Mouse (Mus musculus): ENCODE data around the gene Plce1. TPM values are rescaled to one million over a fixed set of nuclear protein-coding genes. Genes with fewer than 3 reads are reported as not detected.

Plce1 gene
- polyA plus RNA-seq, 1 experiment from 2014 or later, result 0.47 TPM

DNA sequence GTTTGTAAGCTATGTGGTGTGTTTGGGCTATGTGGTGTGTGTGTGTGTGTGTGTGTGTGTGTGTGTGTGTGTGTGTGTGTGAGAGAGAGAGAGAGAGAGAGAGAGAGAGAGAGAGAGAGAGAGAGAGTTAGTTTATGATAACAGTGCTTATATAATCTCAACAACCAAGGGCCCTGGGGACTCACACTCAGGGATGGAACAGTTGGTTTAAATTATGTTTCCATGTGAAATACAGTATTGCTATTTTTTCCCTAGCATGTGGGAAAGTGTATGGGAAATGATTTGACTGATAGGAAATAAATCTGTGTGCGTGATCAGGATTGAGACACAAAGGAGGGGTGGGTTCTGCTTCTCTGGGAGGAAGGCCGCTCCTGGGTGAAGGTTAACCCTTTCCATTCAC lies 212.4 kb downstream of the Plce1 start:
- no peak overlapping the region for H3K4me3 ChIP-seq (replicated peaks)
- WGBS (ENCODE audit: insufficient replicate concordance), result 41% methylated on average over 2 of the region's 2 CpGs

GRCm38 (mm10) chr19:38693769-38694168 lies 212.9 kb downstream of the Plce1 start:
- ATAC-seq (ENCODE audit: low read depth), result no peak
- DNase-seq, result no peak
- no peak overlapping the region for H3K27ac ChIP-seq
- H3K4me3 ChIP-seq (replicated peaks), result no peak overlapping the region
- no peaks in the 10 kb centered on the region for H3K36me3 ChIP-seq
- H3K27me3 ChIP-seq, result no peaks in the 10 kb centered on the region
- no peak overlapping the region for H3K9ac ChIP-seq
- H3K4me1 ChIP-seq (replicated peaks), result no peaks in the 10 kb centered on the region
- 57% methylated on average over 4 of the region's 4 CpGs for WGBS (ENCODE audit: insufficient replicate concordance)
- no peak overlapping the region for H3K4me2 ChIP-seq
- no peaks in the 10 kb centered on the region for H3K9me3 ChIP-seq (replicated peaks)

More for the DNA sequence above, 212.4 kb downstream of the Plce1 start:
- no peak overlapping the region for H3K27ac ChIP-seq
- DNase-seq (no peak), ATAC-seq (ENCODE audit: low read depth) (no peak)
- H3K36me3 ChIP-seq, result no peaks in the 10 kb centered on the region
- H3K27me3 ChIP-seq, result no peaks in the 10 kb centered on the region
- no peaks in the 10 kb centered on the region for H3K4me1 ChIP-seq (replicated peaks)
- no peak overlapping the region for H3K4me2 ChIP-seq
- H3K9ac ChIP-seq, result no peak overlapping the region
- no peaks in the 10 kb centered on the region for H3K9me3 ChIP-seq (replicated peaks)

GRCm38 (mm10) chr19:38701776-38702175 lies 220.9 kb downstream of the Plce1 start:
- no peaks in the 10 kb centered on the region for H3K4me1 ChIP-seq (replicated peaks)
- WGBS (ENCODE audit: insufficient replicate concordance), result 74% methylated on average over 8 of the region's 8 CpGs
- DNase-seq, result no peak
- H3K9ac ChIP-seq, result no peak overlapping the region
- H3K36me3 ChIP-seq, result no peaks in the 10 kb centered on the region
- H3K27ac ChIP-seq, result no peak overlapping the region
- H3K9me3 ChIP-seq (replicated peaks), result no peaks in the 10 kb centered on the region
- no peaks in the 10 kb centered on the region for H3K27me3 ChIP-seq
- no peak for ATAC-seq (ENCODE audit: low read depth)
- H3K4me2 ChIP-seq, result no peak overlapping the region
- H3K4me3 ChIP-seq (replicated peaks), result no peak overlapping the region

- 60% methylated on average over 3 of the region's 3 CpGs for WGBS (ENCODE audit: insufficient replicate concordance)
- ATAC-seq (ENCODE audit: low read depth) (no peak), DNase-seq (no peak)
- Histone ChIP-seq H3K27ac (no peak overlapping the region), H3K9ac (no peak overlapping the region), H3K36me3 (no peaks in the 10 kb centered on the region), H3K9me3 (replicated peaks) (no peaks in the 10 kb centered on the region), H3K4me3 (replicated peaks) (no peak overlapping the region), H3K27me3 (no peaks in the 10 kb centered on the region), H3K4me1 (replicated peaks) (no peaks in the 10 kb centered on the region), H3K4me2 (no peak overlapping the region)
Observed at GRCm38 (mm10) chr19:38704742-38705141, 223.8 kb downstream of the Plce1 start.

GRCm38 (mm10) chr19:38705244-38705643 lies 224.3 kb downstream of the Plce1 start:
- Histone ChIP-seq H3K36me3 (no peaks in the 10 kb centered on the region), H3K4me1 (replicated peaks) (no peaks in the 10 kb centered on the region), H3K9ac (no peak overlapping the region), H3K9me3 (replicated peaks) (no peaks in the 10 kb centered on the region), H3K4me2 (no peak overlapping the region), H3K27me3 (no peaks in the 10 kb centered on the region), H3K4me3 (replicated peaks) (no peak overlapping the region), H3K27ac (no peak overlapping the region)
- DNase-seq (no peak), ATAC-seq (ENCODE audit: low read depth) (no peak)
- 77% methylated on average over 11 of the region's 11 CpGs for WGBS (ENCODE audit: insufficient replicate concordance)

GRCm38 (mm10) chr19:38706449-38706848 lies 225.5 kb downstream of the Plce1 start:
- ATAC-seq (ENCODE audit: low read depth) (no peak), DNase-seq (no peak)
- WGBS (ENCODE audit: insufficient replicate concordance), result 74% methylated on average over 6 of the region's 6 CpGs
- no peak overlapping the region for H3K4me2 ChIP-seq
- no peak overlapping the region for H3K4me3 ChIP-seq (replicated peaks)
- no peak overlapping the region for H3K27ac ChIP-seq
- no peak overlapping the region for H3K9ac ChIP-seq
- H3K36me3 ChIP-seq, result no peaks in the 10 kb centered on the region
- no peaks in the 10 kb centered on the region for H3K27me3 ChIP-seq
- no peaks in the 10 kb centered on the region for H3K9me3 ChIP-seq (replicated peaks)
- H3K4me1 ChIP-seq (replicated peaks), result no peaks in the 10 kb centered on the region

DNA sequence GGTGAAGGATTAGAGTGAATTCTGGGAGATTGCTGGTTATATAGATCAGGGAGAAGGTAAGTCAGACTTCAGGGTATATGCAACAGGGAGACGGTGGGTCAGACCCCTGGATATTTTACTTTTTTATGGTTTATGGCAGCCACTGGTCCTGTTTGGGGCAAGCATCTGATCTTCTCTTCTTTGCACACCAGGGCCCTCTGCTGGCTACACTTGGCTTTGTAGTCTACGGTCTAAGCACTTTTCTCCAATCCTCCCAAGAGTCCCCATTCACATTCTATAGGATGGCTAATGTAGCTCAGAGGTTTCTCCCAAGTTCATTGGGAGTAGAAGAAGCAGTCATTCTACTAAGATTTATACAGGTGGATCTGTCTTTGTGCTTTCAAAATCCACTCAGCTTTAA lies 228.5 kb downstream of the Plce1 start:
- no peak overlapping the region for H3K9ac ChIP-seq
- no peak for DNase-seq
- 79% methylated on average over 2 of the region's 2 CpGs for WGBS (ENCODE audit: insufficient replicate concordance)
- H3K27me3 ChIP-seq, result no peaks in the 10 kb centered on the region
- no peaks in the 10 kb centered on the region for H3K9me3 ChIP-seq (replicated peaks)
- no peak for ATAC-seq (ENCODE audit: low read depth)
- H3K4me3 ChIP-seq (replicated peaks), result no peak overlapping the region
- no peak overlapping the region for H3K27ac ChIP-seq
- H3K4me2 ChIP-seq, result no peak overlapping the region
- H3K36me3 ChIP-seq, result no peaks in the 10 kb centered on the region
- no peaks in the 10 kb centered on the region for H3K4me1 ChIP-seq (replicated peaks)

- H3K36me3 ChIP-seq, result no peaks in the 10 kb centered on the region
- no peaks in the 10 kb centered on the region for H3K27me3 ChIP-seq
- H3K4me2 ChIP-seq, result no peak overlapping the region
- no peaks in the 10 kb centered on the region for H3K4me1 ChIP-seq (replicated peaks)
- no peak overlapping the region for H3K9ac ChIP-seq
- no peaks in the 10 kb centered on the region for H3K9me3 ChIP-seq (replicated peaks)
- no peak overlapping the region for H3K4me3 ChIP-seq (replicated peaks)
- no peak overlapping the region for H3K27ac ChIP-seq
- 66% methylated on average over 4 of the region's 4 CpGs for WGBS (ENCODE audit: insufficient replicate concordance)
- DNase-seq (no peak), ATAC-seq (ENCODE audit: low read depth) (no peak)
Observed at GRCm38 (mm10) chr19:38721808-38722207, 240.9 kb downstream of the Plce1 start.

- Histone ChIP-seq H3K4me3 (replicated peaks) (no peak overlapping the region), H3K27me3 (no peaks in the 10 kb centered on the region), H3K36me3 (no peaks in the 10 kb centered on the region), H3K4me1 (replicated peaks) (no peaks in the 10 kb centered on the region), H3K4me2 (no peak overlapping the region), H3K9ac (no peak overlapping the region), H3K9me3 (replicated peaks) (no peaks in the 10 kb centered on the region), H3K27ac (no peak overlapping the region)
- WGBS (ENCODE audit: insufficient replicate concordance), result 66% methylated on average over 6 of the region's 6 CpGs
- no peak for ATAC-seq (ENCODE audit: low read depth)
- no peak for DNase-seq
Observed at GRCm38 (mm10) chr19:38722982-38723381, 242.1 kb downstream of the Plce1 start.

GRCm38 (mm10) chr19:38723969-38724368 lies 243.1 kb downstream of the Plce1 start:
- no peaks in the 10 kb centered on the region for H3K4me1 ChIP-seq (replicated peaks)
- WGBS (ENCODE audit: insufficient replicate concordance), result 63% methylated on average over 5 of the region's 5 CpGs
- DNase-seq, result no peak

DNA sequence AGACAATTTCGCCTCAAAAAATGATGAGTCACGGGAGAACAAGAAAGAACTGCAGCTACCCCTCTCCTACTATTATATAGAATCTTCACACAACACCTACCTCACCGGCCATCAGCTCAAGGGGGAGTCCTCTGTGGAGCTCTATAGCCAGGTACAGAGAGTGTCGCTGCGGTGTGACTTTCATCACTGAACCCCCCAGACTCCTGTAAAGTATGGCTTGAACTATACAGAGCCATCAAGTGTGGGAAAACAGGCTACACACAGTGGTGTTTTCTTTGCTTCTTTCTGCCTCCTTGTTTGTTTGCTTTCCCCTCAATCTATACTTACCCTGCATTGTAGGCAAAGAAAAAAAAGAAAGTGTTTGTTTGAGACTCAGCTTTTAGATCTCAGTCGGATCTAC lies 247.9 kb downstream of the Plce1 start:
- Histone ChIP-seq H3K4me2 (no peak overlapping the region), H3K27ac (no peak overlapping the region), H3K27me3 (no peaks in the 10 kb centered on the region), H3K36me3 (no peaks in the 10 kb centered on the region), H3K9ac (no peak overlapping the region), H3K4me3 (replicated peaks) (no peak overlapping the region), H3K9me3 (replicated peaks) (no peaks in the 10 kb centered on the region), H3K4me1 (replicated peaks) (no peaks in the 10 kb centered on the region)
- WGBS (ENCODE audit: insufficient replicate concordance), result 51% methylated on average over 6 of the region's 6 CpGs
- DNase-seq (no peak), ATAC-seq (ENCODE audit: low read depth) (no peak)

More at GRCm38 (mm10) chr19:38723969-38724368, 243.1 kb downstream of the Plce1 start:
- H3K27me3 ChIP-seq, result no peaks in the 10 kb centered on the region
- no peak overlapping the region for H3K4me3 ChIP-seq (replicated peaks)
- H3K9me3 ChIP-seq (replicated peaks), result no peaks in the 10 kb centered on the region
- no peak overlapping the region for H3K4me2 ChIP-seq
- ATAC-seq (ENCODE audit: low read depth), result no peak
- no peaks in the 10 kb centered on the region for H3K36me3 ChIP-seq
- H3K9ac ChIP-seq, result no peak overlapping the region
- H3K27ac ChIP-seq, result no peak overlapping the region

DNA sequence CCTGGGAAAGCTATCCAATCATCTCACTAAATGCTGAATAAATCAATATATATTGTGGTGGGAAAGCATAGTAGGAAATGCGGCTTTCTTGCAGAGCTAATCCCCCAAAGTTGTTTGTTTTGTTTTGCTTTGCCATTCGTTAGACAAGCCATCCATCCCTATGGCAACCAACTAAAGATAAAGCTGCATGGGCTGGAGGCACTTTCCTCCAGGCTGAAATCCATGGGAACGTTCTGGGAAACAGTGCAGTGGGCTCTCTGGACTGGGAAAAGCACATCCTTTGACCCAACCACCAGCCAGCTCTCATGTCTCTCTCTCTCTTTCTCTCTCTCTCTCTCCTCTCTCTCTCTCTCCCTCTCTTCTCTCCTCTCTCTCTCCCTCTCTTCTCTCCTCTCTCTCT lies 248.4 kb downstream of the Plce1 start:
- WGBS (ENCODE audit: insufficient replicate concordance), result 20% methylated on average over 3 of the region's 3 CpGs
- Histone ChIP-seq H3K4me2 (no peak overlapping the region), H3K27me3 (no peaks in the 10 kb centered on the region), H3K9me3 (replicated peaks) (no peaks in the 10 kb centered on the region), H3K36me3 (no peaks in the 10 kb centered on the region), H3K9ac (no peak overlapping the region), H3K4me3 (replicated peaks) (no peak overlapping the region), H3K27ac (no peak overlapping the region), H3K4me1 (replicated peaks) (no peaks in the 10 kb centered on the region)
- ATAC-seq (ENCODE audit: low read depth) (no peak), DNase-seq (no peak)
